Mouse (Mus musculus) lung, embryonic 16.5 days (tissue): ENCODE results near the gene Snx13. TPM values are rescaled to one million over a fixed set of nuclear protein-coding genes. Genes with fewer than 3 reads are reported as not detected.

Experiments used
- ATAC-seq: fragments of 200-750 bp; cut with Nextera tagmentation; 2 replicates; pipeline ENCODE4 v1.8.0; 2017; ENCODE audit warnings: low read depth, mild to moderate bottlenecking, moderate library complexity
- H3K27ac ChIP-seq: fragments of 300-500 bp; sonication (generic); 2 replicates; pipeline ENCODE4 v1.5.1; 2014; ENCODE audit warnings: mild to moderate bottlenecking, control low read depth, low read length
- H3K27me3 ChIP-seq: fragments of 300-500 bp; sonication (generic); 2 replicates; pipeline ENCODE4 v1.6.1; 2014; ENCODE audit warnings: low read depth, low read length, mixed read lengths; ENCODE audit not compliant: control insufficient read depth, insufficient read depth
- H3K36me3 ChIP-seq: fragments of 300-500 bp; sonication (generic); 2 replicates; pipeline ENCODE4 v1.6.1; 2014; ENCODE audit warnings: low read length; ENCODE audit not compliant: control insufficient read depth, insufficient read depth
- H3K4me1 ChIP-seq: fragments of 300-500 bp; sonication (generic); replicated peaks from 2 replicates; pipeline ENCODE4 v1.6.1; 2014; ENCODE audit warnings: low read length, mixed read lengths; ENCODE audit not compliant: control insufficient read depth, insufficient read depth
- H3K4me2 ChIP-seq: fragments of 300-500 bp; sonication (generic); 2 replicates; pipeline ENCODE4 v1.6.1; 2014; ENCODE audit warnings: low read depth, low read length, control low read depth
- H3K4me3 ChIP-seq: fragments of 300-500 bp; sonication (generic); 2 replicates; pipeline ENCODE4 v1.5.1; 2014; ENCODE audit warnings: mild to moderate bottlenecking, low read length, control low read depth
- H3K9ac ChIP-seq: fragments of 300-500 bp; sonication (generic); 2 replicates; pipeline ENCODE4 v1.6.1; 2014; ENCODE audit warnings: low read length, control low read depth
- H3K9me3 ChIP-seq: fragments of 300-500 bp; sonication (generic); 2 replicates; pipeline ENCODE4 v1.6.1; 2016; ENCODE audit warnings: low read length; ENCODE audit not compliant: control insufficient read depth
- WGBS: fragments of 180-500 bp; shearing (Covaris S2); extraction: QIAGEN DNeasy Blood & Tissue Kit; methylation state at CpG from one replicate; pipeline ENCODE4 v1.1.7; 2014; 5-methylcytosine and 5-hydroxymethylcytosine counted together
- microRNA counts: library from miRNA; unstranded; fragments of <30 nt; microRNA quantifications from one replicate; lab custom pipeline; 2016
- microRNA-seq: library from miRNA; unstranded; fragments of <30 nt; microRNA quantifications from one replicate; pipeline ENCODE4, GENCODE M21; 2016
- polyA plus RNA-seq: library from polyadenylated mRNA; unstranded; fragments of >200 nt; fragmentation: Nextera tagmentation; extraction: Ambion mirVana; gene quantifications from 2 replicates; pipeline ENCODE4 v1.2.1, GENCODE M21; 2015

The Snx13 gene
- polyA plus RNA-seq, 1 experiment from 2014 or later = 29.0 TPM

DNA sequence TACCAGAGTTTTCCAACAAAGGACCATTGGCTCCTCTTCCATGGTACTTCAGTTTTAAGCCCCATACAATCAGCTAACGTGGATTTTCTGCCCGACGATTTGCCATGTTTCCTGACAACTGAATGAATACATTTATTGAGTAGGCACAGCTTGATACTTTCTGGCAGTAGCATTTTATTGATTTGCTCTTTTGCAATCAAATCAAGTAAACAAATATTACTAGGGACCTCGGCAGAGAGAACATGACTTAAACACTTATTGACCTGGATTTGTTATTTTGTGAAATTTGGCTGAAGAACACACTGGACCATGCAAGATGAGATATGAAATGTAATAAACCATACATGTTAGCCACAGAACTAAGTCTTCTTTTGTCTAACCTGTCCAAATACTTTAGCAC is 123.3 kb downstream of the Snx13 start:
- WGBS = 69% methylated on average over 4 of the region's 4 CpGs
- no peak overlapping the region for H3K4me3 ChIP-seq
- no peaks in the 10 kb centered on the region for H3K4me1 ChIP-seq
- H3K9ac ChIP-seq = no peak overlapping the region
- no peak overlapping the region for H3K27ac ChIP-seq
- no peak overlapping the region for H3K4me2 ChIP-seq
- H3K36me3 ChIP-seq = no peaks in the 10 kb centered on the region
- no peaks in the 10 kb centered on the region for H3K9me3 ChIP-seq
- no peaks in the 10 kb centered on the region for H3K27me3 ChIP-seq
- ATAC-seq = no peak

GRCm38 (mm10) chr12:35175938-35176337 is 129.0 kb downstream of the Snx13 start:
- WGBS = 26% methylated on average over 8 of the region's 8 CpGs

DNA sequence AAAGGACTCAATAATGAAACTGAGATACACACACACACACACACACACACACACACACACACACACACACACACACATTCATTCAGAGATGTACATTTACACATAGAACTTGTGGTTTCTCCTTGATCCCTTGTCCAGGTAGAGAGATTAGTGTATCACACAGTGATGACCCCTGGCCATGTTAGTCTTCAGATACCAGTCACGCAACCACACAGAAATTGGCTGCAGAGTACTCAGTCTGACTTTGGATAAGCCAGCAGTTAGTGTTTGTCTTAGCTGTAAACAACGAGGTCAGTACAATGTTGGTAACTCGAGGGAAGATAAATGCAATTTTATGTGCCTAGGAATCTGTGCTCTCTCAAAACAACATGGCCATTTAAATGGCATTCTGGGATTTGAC is 129.6 kb downstream of the Snx13 start:
- H3K4me1 ChIP-seq = no peaks in the 10 kb centered on the region
- H3K4me2 ChIP-seq = no peak overlapping the region
- WGBS = 45% methylated on average over 3 of the region's 3 CpGs
- H3K4me3 ChIP-seq = no peak overlapping the region
- no peaks in the 10 kb centered on the region for H3K36me3 ChIP-seq
- no peak overlapping the region for H3K9ac ChIP-seq
- H3K27ac ChIP-seq = no peak overlapping the region
- no peaks in the 10 kb centered on the region for H3K9me3 ChIP-seq
- ATAC-seq = no peak
- no peaks in the 10 kb centered on the region for H3K27me3 ChIP-seq

More at GRCm38 (mm10) chr12:35175938-35176337, 129.0 kb downstream of the Snx13 start:
- no peak for ATAC-seq
- Histone ChIP-seq H3K9ac (no peak overlapping the region), H3K4me2 (no peak overlapping the region), H3K27ac (no peak overlapping the region), H3K27me3 (no peaks in the 10 kb centered on the region), H3K4me1 (no peaks in the 10 kb centered on the region), H3K9me3 (no peaks in the 10 kb centered on the region), H3K4me3 (no peak overlapping the region), H3K36me3 (no peaks in the 10 kb centered on the region)

DNA sequence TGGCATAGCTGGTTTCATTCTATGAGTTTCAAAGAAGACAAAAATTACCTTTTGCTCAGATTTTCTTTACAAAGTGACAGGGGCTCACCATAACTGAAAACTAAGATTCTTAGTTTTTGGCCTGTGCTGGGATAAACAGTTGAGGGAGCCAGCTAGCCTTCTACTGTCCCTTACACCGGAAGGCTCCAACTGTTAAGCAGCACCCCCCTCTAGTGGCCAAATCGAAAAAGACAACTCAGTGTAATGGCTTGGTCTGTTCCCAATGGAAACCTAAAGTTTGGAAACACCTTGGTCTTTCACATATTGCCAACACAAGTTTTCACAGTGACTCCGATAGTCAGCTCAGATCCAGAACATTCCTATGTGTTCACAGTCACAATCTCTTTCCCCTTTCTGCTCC is 135.7 kb downstream of the Snx13 start:
- H3K9ac ChIP-seq = no peak overlapping the region
- 8% methylated on average over 3 of the region's 3 CpGs for WGBS
- no peaks in the 10 kb centered on the region for H3K9me3 ChIP-seq
- ATAC-seq = peak; percentile 66; the same call in 1 of the 2 replicates
- no peak overlapping the region for H3K4me2 ChIP-seq
- H3K4me3 ChIP-seq = no peak overlapping the region
- no peaks in the 10 kb centered on the region for H3K4me1 ChIP-seq
- H3K36me3 ChIP-seq = no peaks in the 10 kb centered on the region
- H3K27ac ChIP-seq = no peak overlapping the region
- H3K27me3 ChIP-seq = no peaks in the 10 kb centered on the region; the same call in 1 of the 2 replicates

DNA sequence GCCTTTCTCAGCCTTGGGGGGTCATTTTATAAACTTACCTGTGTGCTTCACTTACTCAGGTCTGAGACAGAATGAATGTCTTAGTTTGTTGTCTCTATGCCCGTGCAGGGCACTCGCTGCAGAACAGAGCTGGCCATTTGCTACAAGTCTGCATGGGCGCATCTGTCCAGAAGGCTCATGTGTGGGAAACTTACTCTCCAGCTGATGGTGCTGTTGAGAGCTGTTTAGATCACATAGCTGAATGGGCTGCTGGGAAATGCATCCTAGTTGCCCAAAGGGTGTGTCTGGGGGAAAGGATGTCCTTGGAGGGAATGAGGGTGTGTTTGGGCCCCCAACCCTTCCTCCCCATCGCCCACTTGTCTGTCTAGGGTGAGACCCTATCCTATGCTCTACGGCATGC is 137.3 kb downstream of the Snx13 start:
- Histone ChIP-seq H3K36me3 (no peaks in the 10 kb centered on the region), H3K27ac (no peak overlapping the region), H3K4me3 (no peak overlapping the region), H3K9ac (no peak overlapping the region), H3K27me3 (no peaks in the 10 kb centered on the region; the same call in 1 of the 2 replicates), H3K9me3 (no peaks in the 10 kb centered on the region), H3K4me1 (no peaks in the 10 kb centered on the region), H3K4me2 (no peak overlapping the region)
- 74% methylated on average over 5 of the region's 5 CpGs for WGBS
- no peak for ATAC-seq

GRCm38 (mm10) chr12:35191698-35192425 is 144.9 kb downstream of the Snx13 start:
- peak overlapping the region; percentile 19; the same call in 1 of the 2 replicates for H3K4me3 ChIP-seq
- WGBS = 42% methylated on average over 17 of the region's 17 CpGs
- no peaks in the 10 kb centered on the region for H3K36me3 ChIP-seq
- H3K27ac ChIP-seq = no peak overlapping the region
- H3K27me3 ChIP-seq = no peaks in the 10 kb centered on the region; the same call in 1 of the 2 replicates
- no peaks in the 10 kb centered on the region for H3K9me3 ChIP-seq
- H3K4me2 ChIP-seq = peak overlapping the region; percentile 57
- ATAC-seq = peak; percentile 51; the same call in 1 of the 2 replicates
- H3K9ac ChIP-seq = peak overlapping the region; percentile 38
- peaks cover 2% of the 10 kb centered on the region; the same call in 1 of the 2 replicates for H3K4me1 ChIP-seq

DNA sequence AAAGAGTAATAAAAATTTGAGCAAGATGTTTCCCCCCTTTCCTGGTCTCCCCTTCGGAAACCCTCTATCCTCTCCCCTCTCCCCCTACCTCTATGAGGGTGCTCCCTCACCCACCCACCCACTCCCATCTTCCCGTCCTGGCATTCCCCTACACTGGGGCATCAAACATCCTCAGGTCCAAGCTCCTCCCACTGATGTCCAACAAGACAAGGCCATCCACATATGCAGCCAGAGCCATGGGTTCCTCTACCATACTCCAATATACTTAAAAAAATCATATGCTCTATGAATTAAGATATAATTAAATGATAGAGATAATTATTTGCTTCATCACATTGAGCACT is 145.4 kb downstream of the Snx13 start:
- H3K4me3 ChIP-seq = peak overlapping the region; percentile 19; the same call in 1 of the 2 replicates
- WGBS = 26% methylated on average over 2 of the region's 2 CpGs
- no peaks in the 10 kb centered on the region for H3K9me3 ChIP-seq
- ATAC-seq = 0 out of 2 replicates have a peak, but pooled peaks have one; percentile 36
- peak overlapping the region; percentile 31; the same call in 1 of the 2 replicates for H3K9ac ChIP-seq
- peak overlapping the region; percentile 57 for H3K4me2 ChIP-seq
- no peaks in the 10 kb centered on the region for H3K36me3 ChIP-seq
- no peak overlapping the region for H3K27ac ChIP-seq
- H3K27me3 ChIP-seq = no peaks in the 10 kb centered on the region
- H3K4me1 ChIP-seq = peaks cover 2% of the 10 kb centered on the region; the same call in 1 of the 2 replicates

MicroRNA genes within 50 kb of the gene (microRNA counts, 519-probe panel; counts per million panel counts)
- not detected for microRNA mmu-miR-680 (lab: Ali Mortazavi, UCI)

Small RNAs within 50 kb of the gene (microRNA-seq; reads per million reads assigned to microRNA genes)
- not detected for gene Mir680-3

Other genes with a start within 250 kb of the Snx13 start
- 5.0 and 5.9 TPM in 2 replicates for gene Hdac9, start 130.1 kb upstream of the Snx13 start, polyA plus RNA-seq
- not detected in 2 replicates for gene Prps1l1, start 62.4 kb upstream of the Snx13 start, polyA plus RNA-seq